Mouse (Mus musculus) forebrain, embryonic 15.5 days (tissue): ENCODE results near the gene L3mbtl4. TPM values are rescaled to one million over a fixed set of nuclear protein-coding genes. Genes with fewer than 3 reads are reported as not detected.
"Not testable (repeated sequence)": the region's sequence is repeated elsewhere in the genome, so short reads cannot be mapped to it uniquely, and the experiment has no call there.

Experiments
- ATAC-seq: fragments of 200-750 bp; cut with Nextera tagmentation; replicated peaks from 2 replicates; pipeline ENCODE4 v1.8.0; 2017; ENCODE audit warnings: mild to moderate bottlenecking, moderate TSS enrichment, moderate library complexity
- H3K27ac ChIP-seq: fragments of 300-500 bp; sonication (generic); replicated peaks from 2 replicates; pipeline ENCODE4 v1.5.1; 2015; ENCODE audit warnings: mild to moderate bottlenecking, inconsistent platforms
- H3K27me3 ChIP-seq: fragments of 300-500 bp; sonication (generic); 2 replicates; pipeline ENCODE4 v1.6.1; 2015; ENCODE audit warnings: inconsistent platforms
- H3K36me3 ChIP-seq: fragments of 300-500 bp; sonication (generic); 2 replicates; pipeline ENCODE4 v1.6.1; 2015; ENCODE audit warnings: mild to moderate bottlenecking, inconsistent platforms
- H3K4me1 ChIP-seq: fragments of 300-500 bp; sonication (generic); 2 replicates; pipeline ENCODE4 v1.6.1; 2015; ENCODE audit warnings: inconsistent platforms
- H3K4me2 ChIP-seq: fragments of 300-500 bp; sonication (generic); replicated peaks from 2 replicates; pipeline ENCODE4 v1.6.1; 2015; ENCODE audit warnings: mild to moderate bottlenecking, inconsistent platforms
- H3K4me3 ChIP-seq: fragments of 300-500 bp; sonication (generic); 2 replicates; pipeline ENCODE4 v1.5.1; 2015; ENCODE audit warnings: mild to moderate bottlenecking, inconsistent platforms
- H3K9ac ChIP-seq: fragments of 300-500 bp; sonication (generic); replicated peaks from 2 replicates; pipeline ENCODE4 v1.6.1; 2015; ENCODE audit warnings: mild to moderate bottlenecking, inconsistent platforms
- H3K9me3 ChIP-seq: fragments of 300-500 bp; sonication (generic); 2 replicates; pipeline ENCODE4 v1.6.1; 2016; ENCODE audit warnings: inconsistent platforms
- WGBS: fragments of 180-500 bp; shearing (Covaris S2); methylation state at CpG from one replicate; pipeline ENCODE4 v1.1.7; 2015; ENCODE audit warnings: mixed read lengths; 5-methylcytosine and 5-hydroxymethylcytosine counted together
- polyA plus RNA-seq: library from polyadenylated mRNA; unstranded; fragments of >200 nt; fragmentation: Nextera tagmentation; extraction: Ambion mirVana; gene quantifications from 2 replicates; pipeline ENCODE4 v1.2.1, GENCODE M21; 2015

L3mbtl4 gene
- polyA plus RNA-seq, 1 experiment from 2014 or later, result 2.2 TPM

GRCm38 (mm10) chr17:68407121-68407520 lies 133.5 kb downstream of the L3mbtl4 start:
- H3K4me2 ChIP-seq, H3K4me3 ChIP-seq, H3K9me3 ChIP-seq, H3K9ac ChIP-seq, H3K4me1 ChIP-seq, H3K36me3 ChIP-seq, H3K27me3 ChIP-seq, H3K27ac ChIP-seq, ATAC-seq: not testable (repeated sequence)
- WGBS, result 74% methylated on average over 1 of the region's 1 CpGs

DNA sequence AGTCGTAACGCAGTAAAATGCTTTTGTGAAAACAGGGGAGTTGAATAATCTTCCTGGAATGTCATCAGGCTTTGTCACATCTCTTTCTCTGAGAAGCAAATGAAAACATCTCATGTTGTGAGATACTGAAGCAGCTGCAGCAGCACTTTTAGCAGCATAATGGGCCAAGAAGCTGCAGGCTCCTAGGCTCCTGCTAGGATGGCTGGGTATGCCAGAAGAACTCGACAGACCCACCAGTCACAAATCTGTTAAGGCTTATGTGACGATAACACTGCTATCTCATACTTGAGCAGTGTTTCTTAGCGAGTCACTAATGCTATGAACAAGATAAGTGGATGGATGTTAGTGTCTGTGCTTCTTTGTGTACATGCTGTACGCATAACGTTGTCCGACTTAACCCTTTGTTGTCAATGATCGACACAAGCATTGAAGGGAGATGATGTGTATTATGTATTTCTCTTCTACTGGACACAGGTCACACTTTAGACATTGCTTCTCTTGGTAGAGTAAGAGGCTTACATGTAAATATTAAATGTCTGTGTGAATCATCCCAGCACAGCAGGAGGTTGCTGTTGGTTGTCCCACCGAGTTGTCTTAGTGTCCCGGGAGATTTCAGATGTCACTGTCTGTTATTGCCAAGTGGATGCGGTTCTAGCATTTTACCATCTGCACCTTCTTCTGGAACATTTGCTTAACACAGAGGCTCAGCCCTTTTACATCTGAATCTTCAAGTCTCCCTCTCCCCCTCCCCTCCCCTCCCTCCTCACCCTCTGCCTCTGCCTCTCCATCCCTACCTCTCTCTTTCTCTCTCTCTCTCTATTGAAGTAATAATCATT lies 149.3 kb downstream of the L3mbtl4 start:
- WGBS, result 51% methylated on average over 12 of the region's 12 CpGs
- Histone ChIP-seq H3K4me2 (no peak overlapping the region), H3K27ac (peak overlapping the region; percentile 49), H3K4me3 (no peak overlapping the region), H3K9ac (no peak overlapping the region), H3K4me1 (peaks cover 9% of the 10 kb centered on the region; the same call in 1 of the 2 replicates), H3K27me3 (no peaks in the 10 kb centered on the region), H3K36me3 (no peaks in the 10 kb centered on the region), H3K9me3 (no peaks in the 10 kb centered on the region)
- peak; percentile 78 for ATAC-seq

- no peaks in the 10 kb centered on the region for H3K27me3 ChIP-seq
- H3K4me3 ChIP-seq, result no peak overlapping the region
- H3K27ac ChIP-seq, result no peak overlapping the region
- H3K9me3 ChIP-seq, result no peaks in the 10 kb centered on the region
- 72% methylated on average over 5 of the region's 5 CpGs for WGBS
- no peak overlapping the region for H3K4me2 ChIP-seq
- H3K36me3 ChIP-seq, result no peaks in the 10 kb centered on the region
- no peak for ATAC-seq
- H3K4me1 ChIP-seq, result no peaks in the 10 kb centered on the region
- H3K9ac ChIP-seq, result no peak overlapping the region
Observed at GRCm38 (mm10) chr17:68433576-68433975, 160.0 kb downstream of the L3mbtl4 start.

DNA sequence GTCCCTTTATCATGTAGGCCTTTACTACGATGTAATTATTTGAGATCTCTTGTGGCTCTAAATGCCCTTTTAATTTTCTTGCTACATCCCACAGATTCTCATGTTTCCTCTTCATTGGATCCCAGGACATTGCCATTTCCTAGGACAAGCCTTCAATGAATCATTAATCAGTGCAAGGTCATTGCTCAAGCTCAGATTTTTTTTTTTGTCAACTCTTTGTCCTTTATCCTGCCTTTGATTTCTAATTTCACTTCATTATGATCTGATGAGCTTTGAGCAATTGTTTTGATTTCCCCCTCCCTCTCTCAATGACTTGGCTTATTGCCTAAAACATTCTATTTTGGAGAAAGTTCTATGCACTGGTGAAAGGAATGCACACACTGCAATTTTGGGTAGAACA lies 177.3 kb downstream of the L3mbtl4 start:
- Histone ChIP-seq H3K27me3 (no peaks in the 10 kb centered on the region), H3K4me3 (no peak overlapping the region), H3K27ac (no peak overlapping the region), H3K9me3 (no peaks in the 10 kb centered on the region), H3K4me1 (no peaks in the 10 kb centered on the region), H3K4me2 (no peak overlapping the region), H3K36me3 (no peaks in the 10 kb centered on the region), H3K9ac (no peak overlapping the region)
- ATAC-seq, result no peak
- WGBS, result 77% methylated on average over 1 of the region's 1 CpGs

GRCm38 (mm10) chr17:68461471-68461870 lies 187.9 kb downstream of the L3mbtl4 start:
- Histone ChIP-seq H3K9me3 (no peaks in the 10 kb centered on the region), H3K27me3 (no peaks in the 10 kb centered on the region), H3K9ac (no peak overlapping the region), H3K4me2 (no peak overlapping the region), H3K36me3 (no peaks in the 10 kb centered on the region), H3K4me3 (no peak overlapping the region), H3K27ac (no peak overlapping the region), H3K4me1 (no peaks in the 10 kb centered on the region)
- 73% methylated on average over 5 of the region's 5 CpGs for WGBS
- no peak for ATAC-seq

DNA sequence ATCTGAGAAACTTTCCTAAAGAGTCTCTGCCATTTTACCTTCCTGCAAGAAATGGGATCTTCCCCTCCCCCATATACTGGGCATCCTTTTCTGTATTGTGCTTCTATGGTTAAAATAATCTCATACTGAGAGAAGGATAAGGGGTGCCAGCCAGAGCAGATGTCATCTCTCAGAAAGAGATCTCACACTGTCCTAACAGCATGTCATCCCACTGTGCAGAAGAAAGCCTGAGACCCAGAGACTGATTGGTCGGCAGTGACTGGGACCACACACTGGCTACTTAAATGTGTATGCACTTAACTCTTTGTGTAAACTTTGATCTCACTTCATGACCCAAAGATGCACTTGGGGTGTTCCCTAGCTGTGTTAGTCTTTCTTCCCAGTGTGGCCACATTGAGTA lies 193.7 kb downstream of the L3mbtl4 start:
- Histone ChIP-seq H3K36me3 (no peaks in the 10 kb centered on the region), H3K9me3 (no peaks in the 10 kb centered on the region), H3K4me1 (no peaks in the 10 kb centered on the region), H3K4me3 (no peak overlapping the region), H3K9ac (no peak overlapping the region), H3K27ac (no peak overlapping the region), H3K4me2 (no peak overlapping the region), H3K27me3 (no peaks in the 10 kb centered on the region)
- 55% methylated on average over 1 of the region's 1 CpGs for WGBS
- no peak for ATAC-seq

GRCm38 (mm10) chr17:68490065-68490691 lies 216.6 kb downstream of the L3mbtl4 start:
- H3K4me3 ChIP-seq, result no peak overlapping the region
- ATAC-seq, result peak; percentile 76; the same call in 1 of the 2 replicates
- 38% methylated on average over 4 of the region's 4 CpGs for WGBS

GRCm38 (mm10) chr17:68492231-68492630 lies 218.6 kb downstream of the L3mbtl4 start:
- H3K9me3 ChIP-seq, result no peaks in the 10 kb centered on the region
- no peaks in the 10 kb centered on the region for H3K27me3 ChIP-seq
- WGBS, result 89% methylated on average over 3 of the region's 3 CpGs

More at GRCm38 (mm10) chr17:68490065-68490691, 216.6 kb downstream of the L3mbtl4 start:
- no peaks in the 10 kb centered on the region for H3K36me3 ChIP-seq
- no peak overlapping the region for H3K27ac ChIP-seq
- H3K9ac ChIP-seq, result no peak overlapping the region
- H3K4me1 ChIP-seq, result no peaks in the 10 kb centered on the region
- no peak overlapping the region for H3K4me2 ChIP-seq
- H3K9me3 ChIP-seq, result no peaks in the 10 kb centered on the region
- H3K27me3 ChIP-seq, result no peaks in the 10 kb centered on the region

GRCm38 (mm10) chr17:68502998-68503397 lies 229.4 kb downstream of the L3mbtl4 start:
- H3K4me3 ChIP-seq, H3K4me2 ChIP-seq, H3K36me3 ChIP-seq, H3K4me1 ChIP-seq, H3K9me3 ChIP-seq, ATAC-seq, H3K9ac ChIP-seq, H3K27me3 ChIP-seq, H3K27ac ChIP-seq: not testable (repeated sequence)
- WGBS, result 81% methylated on average over 2 of the region's 4 CpGs

More at GRCm38 (mm10) chr17:68492231-68492630, 218.6 kb downstream of the L3mbtl4 start:
- no peaks in the 10 kb centered on the region for H3K36me3 ChIP-seq
- H3K4me2 ChIP-seq, result no peak overlapping the region
- H3K9ac ChIP-seq, result no peak overlapping the region
- no peak overlapping the region for H3K4me3 ChIP-seq
- no peak for ATAC-seq
- H3K4me1 ChIP-seq, result no peaks in the 10 kb centered on the region
- H3K27ac ChIP-seq, result no peak overlapping the region

DNA sequence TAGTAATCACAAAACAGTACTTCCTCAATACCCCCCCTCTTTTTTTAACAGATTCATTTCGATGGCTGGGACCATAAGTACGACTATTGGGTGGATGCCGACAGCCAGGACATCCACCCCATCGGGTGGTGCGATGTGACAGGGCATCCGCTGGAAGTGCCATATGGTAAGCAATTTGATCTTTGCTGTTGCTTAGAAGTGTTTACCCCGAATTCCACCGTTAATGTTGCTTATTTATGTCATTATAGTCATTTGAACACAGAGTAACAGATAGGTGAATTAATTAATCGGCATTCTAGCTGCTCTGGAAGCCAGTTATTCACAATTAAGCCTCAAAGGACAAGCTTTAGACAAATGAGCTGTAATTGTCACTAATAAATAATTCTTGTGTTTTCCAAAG lies 286.1 kb downstream of the L3mbtl4 start:
- no peaks in the 10 kb centered on the region for H3K36me3 ChIP-seq
- no peaks in the 10 kb centered on the region for H3K9me3 ChIP-seq
- no peak; the same call in 1 of the 2 replicates for ATAC-seq
- WGBS, result 25% methylated on average over 9 of the region's 9 CpGs
- H3K27ac ChIP-seq, result no peak overlapping the region
- peak overlapping the region; percentile 17; the same call in 1 of the 2 replicates for H3K4me2 ChIP-seq
- H3K4me3 ChIP-seq, result no peak overlapping the region
- H3K27me3 ChIP-seq, result no peaks in the 10 kb centered on the region
- peaks cover 15% of the 10 kb centered on the region for H3K4me1 ChIP-seq
- no peak overlapping the region for H3K9ac ChIP-seq

GRCm38 (mm10) chr17:68560264-68560663 lies 286.7 kb downstream of the L3mbtl4 start:
- 6% methylated on average over 1 of the region's 1 CpGs for WGBS
- Histone ChIP-seq H3K27me3 (no peaks in the 10 kb centered on the region), H3K4me1 (peaks cover 15% of the 10 kb centered on the region), H3K4me3 (no peak overlapping the region), H3K9me3 (no peaks in the 10 kb centered on the region), H3K9ac (no peak overlapping the region), H3K4me2 (no peak overlapping the region), H3K27ac (no peak overlapping the region), H3K36me3 (no peaks in the 10 kb centered on the region)
- peak; percentile 91 for ATAC-seq

- Histone ChIP-seq H3K9me3 (no peaks in the 10 kb centered on the region), H3K4me3 (no peak overlapping the region), H3K36me3 (no peaks in the 10 kb centered on the region), H3K27ac (no peak overlapping the region), H3K4me2 (no peak overlapping the region), H3K4me1 (no peaks in the 10 kb centered on the region), H3K27me3 (no peaks in the 10 kb centered on the region), H3K9ac (no peak overlapping the region)
- WGBS, result 90% methylated on average over 6 of the region's 6 CpGs
- ATAC-seq, result no peak
Observed at GRCm38 (mm10) chr17:68571806-68572205, 298.2 kb downstream of the L3mbtl4 start.
